Mouse (Mus musculus) stomach, embryonic 14.5 days (tissue): ENCODE results near the gene Arhgef10l. TPM values are rescaled to one million over a fixed set of nuclear protein-coding genes. Genes with fewer than 3 reads are reported as not detected.

Experiments
- ATAC-seq: fragments of 200-750 bp; cut with Nextera tagmentation; 2 replicates; pipeline ENCODE4 v1.8.0; 2017; ENCODE audit warnings: low read depth, moderate TSS enrichment; ENCODE audit not compliant: insufficient number of reproducible peaks, insufficient read depth, low FRiP score
- H3K27ac ChIP-seq: fragments of 300-500 bp; sonication (generic); 2 replicates; pipeline ENCODE4 v1.5.1; 2014; ENCODE audit warnings: mild to moderate bottlenecking, low read length, moderate library complexity, mixed read lengths
- H3K27me3 ChIP-seq: fragments of 300-500 bp; sonication (generic); 2 replicates; pipeline ENCODE4 v1.6.1; 2014; ENCODE audit warnings: low read length, control low read depth, mixed read lengths; ENCODE audit not compliant: control insufficient read depth, insufficient read depth
- H3K36me3 ChIP-seq: fragments of 300-500 bp; sonication (generic); 2 replicates; pipeline ENCODE4 v1.6.1; 2014; ENCODE audit warnings: mild to moderate bottlenecking, control low read depth, low read length, moderate library complexity, mixed read lengths; ENCODE audit not compliant: control insufficient read depth, insufficient read depth
- H3K4me1 ChIP-seq: fragments of 300-500 bp; sonication (generic); 2 replicates; pipeline ENCODE4 v1.6.1; 2014; ENCODE audit warnings: low read length, control low read depth, mixed read lengths; ENCODE audit not compliant: control insufficient read depth, insufficient read depth
- H3K4me2 ChIP-seq: fragments of 300-500 bp; sonication (generic); replicated peaks from 2 replicates; pipeline ENCODE4 v1.6.1; 2014; ENCODE audit warnings: low read depth, low read length, control low read depth
- H3K4me3 ChIP-seq: fragments of 300-500 bp; sonication (generic); 2 replicates; pipeline ENCODE4 v1.5.1; 2014; ENCODE audit warnings: low read depth, low read length, control low read depth
- H3K9ac ChIP-seq: fragments of 300-500 bp; sonication (generic); replicated peaks from 2 replicates; pipeline ENCODE4 v1.6.1; 2014; ENCODE audit warnings: low read depth, mild to moderate bottlenecking, control low read depth, low read length, moderate library complexity, mixed read lengths
- H3K9me3 ChIP-seq: fragments of 300-500 bp; sonication (generic); 2 replicates; pipeline ENCODE4 v1.6.1; 2016; ENCODE audit warnings: low read depth, low read length, control low read depth; ENCODE audit not compliant: control insufficient read depth
- WGBS: fragments of 180-500 bp; shearing (Covaris S2); extraction: QIAGEN DNeasy Blood & Tissue Kit; methylation state at CpG from one replicate; pipeline ENCODE4 v1.1.7; 2014; 5-methylcytosine and 5-hydroxymethylcytosine counted together
- polyA plus RNA-seq: library from polyadenylated mRNA; unstranded; fragments of >200 nt; fragmentation: Nextera tagmentation; extraction: Ambion mirVana; gene quantifications from 2 replicates; pipeline ENCODE4 v1.2.1, GENCODE M21; 2014

Gene Arhgef10l
- polyA plus RNA-seq, 1 experiment from 2014 or later = 9.9 TPM

GRCm38 (mm10) chr4:140707615-140708014 lies 41.8 kb upstream of the Arhgef10l start:
- no peak for ATAC-seq
- Histone ChIP-seq H3K9ac (no peak overlapping the region), H3K9me3 (no peaks in the 10 kb centered on the region), H3K27ac (peak overlapping the region; percentile 41; the same call in 1 of the 2 replicates), H3K4me1 (peaks cover 25% of the 10 kb centered on the region), H3K27me3 (no peaks in the 10 kb centered on the region), H3K4me2 (no peak overlapping the region), H3K36me3 (peaks cover 56% of the 10 kb centered on the region), H3K4me3 (no peak overlapping the region)
- 76% methylated on average over 4 of the region's 4 CpGs for WGBS

- Histone ChIP-seq H3K27me3 (no peaks in the 10 kb centered on the region), H3K4me1 (peaks cover 31% of the 10 kb centered on the region), H3K9me3 (no peaks in the 10 kb centered on the region), H3K4me3 (0 out of 2 replicates have a peak overlapping the region, but pooled peaks have one; percentile 81), H3K9ac (peak overlapping the region; percentile 94), H3K27ac (no peak overlapping the region), H3K36me3 (peaks cover 25% of the 10 kb centered on the region), H3K4me2 (peak overlapping the region; percentile 78)
- 38% methylated on average over 4 of the region's 4 CpGs for WGBS
- no peak for ATAC-seq
Measured at GRCm38 (mm10) chr4:140704166-140704565, 38.4 kb upstream of the Arhgef10l start.

DNA sequence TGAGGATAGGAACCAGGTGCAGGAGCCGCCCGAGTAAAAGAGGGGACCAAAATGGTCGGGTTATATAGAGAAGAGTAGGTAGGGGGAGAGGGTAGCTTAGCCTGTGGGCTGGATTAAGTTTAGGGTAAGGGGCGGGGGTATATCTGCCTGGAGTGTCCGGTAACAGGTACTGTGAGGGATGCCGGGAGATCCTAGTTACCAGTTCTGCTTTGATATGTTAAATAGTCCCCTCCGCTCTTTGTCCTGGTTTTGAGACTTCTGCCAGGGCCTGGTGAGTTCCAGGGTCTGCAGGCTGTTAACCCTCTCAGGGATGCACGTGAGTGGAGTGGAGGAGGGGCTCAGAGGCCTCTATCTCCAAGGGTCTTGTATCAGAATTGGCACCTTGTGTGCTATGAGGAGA lies 37.8 kb upstream of the Arhgef10l start:
- peaks cover 19% of the 10 kb centered on the region for H3K36me3 ChIP-seq
- peak overlapping the region; percentile 78 for H3K4me2 ChIP-seq
- WGBS = 9% methylated on average over 8 of the region's 8 CpGs
- peak overlapping the region; percentile 81 for H3K4me3 ChIP-seq
- H3K27ac ChIP-seq = no peak overlapping the region
- 0 out of 2 replicates have a peak, but pooled peaks cover 3% of the 10 kb centered on the region for H3K27me3 ChIP-seq
- no peaks in the 10 kb centered on the region for H3K9me3 ChIP-seq
- H3K9ac ChIP-seq = peak overlapping the region; percentile 94
- H3K4me1 ChIP-seq = peaks cover 32% of the 10 kb centered on the region
- no peak for ATAC-seq

- Histone ChIP-seq H3K4me2 (peak overlapping the region; percentile 78), H3K9me3 (no peaks in the 10 kb centered on the region), H3K9ac (peak overlapping the region; percentile 94), H3K4me1 (peaks cover 29% of the 10 kb centered on the region), H3K36me3 (peaks cover 14% of the 10 kb centered on the region), H3K27me3 (0 out of 2 replicates have a peak, but pooled peaks cover 3% of the 10 kb centered on the region), H3K4me3 (peak overlapping the region; percentile 81), H3K27ac (peak overlapping the region; percentile 98)
- ATAC-seq = peak; percentile 81
- 2% methylated on average over 36 of the region's 68 CpGs for WGBS
Measured at GRCm38 (mm10) chr4:140702611-140703327, 37.0 kb upstream of the Arhgef10l start.

GRCm38 (mm10) chr4:140701716-140702561 lies 36.1 kb upstream of the Arhgef10l start:
- H3K27me3 ChIP-seq = 0 out of 2 replicates have a peak, but pooled peaks cover 3% of the 10 kb centered on the region
- peak overlapping the region; percentile 78 for H3K4me2 ChIP-seq
- peak overlapping the region; percentile 94 for H3K9ac ChIP-seq
- peaks cover 14% of the 10 kb centered on the region for H3K36me3 ChIP-seq
- H3K4me3 ChIP-seq = peak overlapping the region; percentile 81
- H3K27ac ChIP-seq = peak overlapping the region; percentile 98
- ATAC-seq = 0 out of 2 replicates have a peak, but pooled peaks have one; percentile 8
- H3K4me1 ChIP-seq = peaks cover 21% of the 10 kb centered on the region
- under 1% methylated on average over 92 of the region's 107 CpGs for WGBS
- no peaks in the 10 kb centered on the region for H3K9me3 ChIP-seq

GRCm38 (mm10) chr4:140701049-140701715 lies 35.4 kb upstream of the Arhgef10l start:
- peak overlapping the region; percentile 81 for H3K4me3 ChIP-seq
- under 1% methylated on average over 61 of the region's 61 CpGs for WGBS

DNA sequence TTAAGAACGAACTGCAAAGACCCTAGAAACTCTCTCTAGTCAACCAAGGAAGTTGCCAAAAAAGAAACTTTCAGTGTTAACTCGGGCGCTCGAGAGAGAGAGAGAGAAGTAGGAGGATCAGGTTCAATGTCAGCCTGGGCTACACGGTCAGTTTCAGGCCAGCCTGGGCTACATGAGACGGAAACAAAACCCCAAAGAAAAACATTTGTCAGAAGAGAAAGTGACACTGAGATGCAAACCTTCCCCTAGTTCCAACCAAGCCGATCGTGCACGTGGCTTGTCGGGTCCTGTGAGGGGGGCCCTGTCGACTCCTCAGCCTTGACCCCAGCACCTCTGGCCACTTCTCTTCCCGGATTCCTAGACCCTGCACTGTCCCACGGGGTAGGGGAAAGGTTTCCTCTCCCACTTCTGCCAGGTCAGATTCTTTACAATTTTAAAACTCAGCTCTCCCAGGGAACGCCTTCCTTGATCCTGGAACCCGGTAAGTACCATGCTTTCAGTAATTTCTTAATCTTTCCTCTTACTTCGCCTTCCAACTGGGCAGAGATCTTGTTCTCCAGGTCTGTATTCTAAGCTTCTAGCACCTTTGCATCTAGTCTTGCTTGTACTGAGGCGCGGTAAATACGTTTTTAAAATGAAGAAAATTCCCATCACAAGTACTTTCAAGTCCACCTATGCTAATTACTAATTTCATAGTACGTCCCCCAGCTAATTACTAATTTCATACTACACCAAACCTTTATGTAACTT lies 34.6 kb upstream of the Arhgef10l start, which contains the start of gene Rcc2:
Gene Rcc2 (plus strand): TSS at position 273 of the 750 bp plus-strand sequence.
- peaks cover 18% of the 10 kb centered on the region for H3K4me1 ChIP-seq
- 0 out of 2 replicates have a peak, but pooled peaks cover 3% of the 10 kb centered on the region for H3K27me3 ChIP-seq
- ATAC-seq = no peak
- 8% methylated on average over 20 of the region's 20 CpGs for WGBS
- H3K4me2 ChIP-seq = peak within 1 kb of the TSS; percentile 78
- H3K9ac ChIP-seq = peak within 1 kb of the TSS; percentile 94
- H3K27ac ChIP-seq = peak within 1 kb of the TSS; percentile 98
- peak within 1 kb of the TSS; percentile 81 for H3K4me3 ChIP-seq
- H3K9me3 ChIP-seq = no peaks in the 10 kb centered on the region
- H3K36me3 ChIP-seq = peaks cover 4% of the 10 kb centered on the region; the same call in 1 of the 2 replicates

More at GRCm38 (mm10) chr4:140701049-140701715, 35.4 kb upstream of the Arhgef10l start:
- Histone ChIP-seq H3K36me3 (peaks cover 10% of the 10 kb centered on the region), H3K4me2 (peak overlapping the region; percentile 78), H3K27ac (peak overlapping the region; percentile 98), H3K4me1 (peaks cover 21% of the 10 kb centered on the region), H3K27me3 (0 out of 2 replicates have a peak, but pooled peaks cover 3% of the 10 kb centered on the region), H3K9me3 (no peaks in the 10 kb centered on the region), H3K9ac (peak overlapping the region; percentile 94)
- peak; percentile 79 for ATAC-seq
